Mouse (Mus musculus) brown adipose tissue, adult 24 weeks (tissue): ENCODE data around the gene Atp1a2. TPM values are rescaled to one million over a fixed set of nuclear protein-coding genes. Genes with fewer than 3 reads are reported as not detected.

ENCODE experiments used
- H3K27ac ChIP-seq: fragments of 200-500 bp; replicated peaks from 2 replicates; pipeline ENCODE4 v1.5.1; 2012; ENCODE audit warnings: low read depth, mild to moderate bottlenecking, low read length
- H3K4me1 ChIP-seq: fragments of 200-500 bp; 2 replicates; pipeline ENCODE4 v1.6.1; 2012; ENCODE audit warnings: low read length, mixed read lengths; ENCODE audit not compliant: control insufficient read depth, insufficient read depth, insufficient read length
- H3K4me3 ChIP-seq: fragments of 200-500 bp; 2 replicates; pipeline ENCODE4 v1.5.1; 2012; ENCODE audit warnings: low read depth, mild to moderate bottlenecking, low read length, moderate library complexity; ENCODE audit not compliant: insufficient read depth
- polyA plus RNA-seq: library from polyadenylated mRNA; stranded (reverse); fragments of >200 nt; gene quantifications from 2 replicates; pipeline ENCODE4 v1.2.4, GENCODE M21; 2012; ENCODE audit not compliant: missing spikeins, insufficient read depth, insufficient read length

Atp1a2 gene
- polyA plus RNA-seq, 1 experiment = 428 TPM

DNA sequence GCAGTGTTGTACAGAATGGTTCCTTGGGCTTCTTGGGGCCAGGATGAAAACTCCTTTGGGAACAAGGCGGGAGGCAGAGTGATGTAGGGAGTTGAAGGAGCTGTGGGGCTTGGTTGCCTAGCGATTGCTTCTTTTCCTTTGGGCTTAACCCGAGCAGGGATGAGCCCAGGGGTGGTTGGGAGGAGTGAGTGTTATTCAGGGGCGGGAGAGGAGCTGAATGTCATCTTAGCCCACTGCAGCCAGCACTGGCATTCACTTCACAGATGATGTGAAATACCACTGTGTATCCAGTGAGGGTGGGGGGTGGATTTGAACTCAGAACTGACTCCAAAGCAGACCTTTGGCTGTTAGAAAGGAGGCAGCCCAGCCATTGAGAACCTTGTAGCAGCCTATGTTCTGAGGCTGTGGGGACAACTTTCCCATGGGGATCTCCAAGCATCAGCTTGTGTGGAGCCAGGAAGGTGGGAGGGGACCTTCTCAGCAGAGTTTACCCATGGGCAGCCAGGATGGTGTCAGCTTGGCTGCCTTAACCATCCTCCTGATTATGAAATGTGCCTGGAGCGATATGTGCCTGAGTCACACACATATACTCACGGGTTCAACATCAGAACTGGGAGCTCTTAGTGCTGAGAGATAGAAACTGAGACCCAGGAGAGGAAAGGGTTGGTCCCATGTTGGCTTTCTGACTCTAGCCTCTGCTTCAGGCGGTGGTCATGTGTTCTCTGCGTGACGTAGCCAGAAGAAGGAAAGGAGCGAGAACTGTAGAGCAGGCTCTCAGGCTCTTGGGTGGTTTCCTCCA, 15.9 kb upstream of the Atp1a2 start:
- Histone ChIP-seq H3K4me1 (0 out of 2 replicates have a peak, but pooled peaks cover 7% of the 10 kb centered on the region), H3K4me3 (peak overlapping the region; percentile 7; the same call in 1 of the 2 replicates), H3K27ac (no peak overlapping the region)

DNA sequence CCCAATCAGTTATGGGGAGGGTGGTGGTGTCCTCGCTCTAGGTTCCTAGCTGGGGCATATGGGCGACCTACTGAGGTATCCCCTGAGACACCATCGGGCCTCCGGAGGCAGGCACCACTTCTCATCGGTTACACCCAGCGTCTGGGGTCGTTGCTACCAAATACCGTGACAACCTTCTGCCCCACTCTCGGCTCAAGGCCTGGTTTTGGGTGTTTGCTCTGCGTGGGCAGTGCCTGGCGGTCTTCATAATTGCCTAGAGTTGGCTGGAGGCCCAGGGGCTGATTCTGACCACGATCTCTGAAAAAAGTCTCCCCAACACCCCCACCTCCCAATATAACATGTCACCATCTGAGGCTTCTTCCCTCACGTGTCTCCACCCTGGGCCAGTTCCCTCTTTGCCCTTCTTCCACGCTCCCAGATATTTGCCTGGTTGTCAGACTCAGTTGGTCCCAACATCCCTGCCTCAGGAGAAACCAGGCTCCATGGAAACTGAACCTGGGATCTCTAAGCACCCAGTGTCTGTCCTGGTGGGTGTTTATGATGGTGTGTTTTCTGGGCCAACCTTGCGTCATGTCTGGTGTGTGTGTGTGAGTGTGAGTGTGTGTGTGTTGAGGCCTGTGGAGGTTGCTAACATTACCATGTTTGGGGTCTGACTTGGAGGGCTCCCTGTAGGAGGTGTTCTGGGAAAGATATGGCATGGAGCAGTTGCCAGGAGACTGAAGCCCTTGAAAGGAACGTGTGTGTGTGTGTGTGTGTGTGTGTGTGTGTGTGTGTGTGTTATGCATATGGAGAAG, 15.1 kb upstream of the Atp1a2 start:
- no peak overlapping the region for H3K27ac ChIP-seq
- H3K4me1 ChIP-seq = 0 out of 2 replicates have a peak, but pooled peaks cover 7% of the 10 kb centered on the region
- peak overlapping the region; percentile 72 for H3K4me3 ChIP-seq

DNA sequence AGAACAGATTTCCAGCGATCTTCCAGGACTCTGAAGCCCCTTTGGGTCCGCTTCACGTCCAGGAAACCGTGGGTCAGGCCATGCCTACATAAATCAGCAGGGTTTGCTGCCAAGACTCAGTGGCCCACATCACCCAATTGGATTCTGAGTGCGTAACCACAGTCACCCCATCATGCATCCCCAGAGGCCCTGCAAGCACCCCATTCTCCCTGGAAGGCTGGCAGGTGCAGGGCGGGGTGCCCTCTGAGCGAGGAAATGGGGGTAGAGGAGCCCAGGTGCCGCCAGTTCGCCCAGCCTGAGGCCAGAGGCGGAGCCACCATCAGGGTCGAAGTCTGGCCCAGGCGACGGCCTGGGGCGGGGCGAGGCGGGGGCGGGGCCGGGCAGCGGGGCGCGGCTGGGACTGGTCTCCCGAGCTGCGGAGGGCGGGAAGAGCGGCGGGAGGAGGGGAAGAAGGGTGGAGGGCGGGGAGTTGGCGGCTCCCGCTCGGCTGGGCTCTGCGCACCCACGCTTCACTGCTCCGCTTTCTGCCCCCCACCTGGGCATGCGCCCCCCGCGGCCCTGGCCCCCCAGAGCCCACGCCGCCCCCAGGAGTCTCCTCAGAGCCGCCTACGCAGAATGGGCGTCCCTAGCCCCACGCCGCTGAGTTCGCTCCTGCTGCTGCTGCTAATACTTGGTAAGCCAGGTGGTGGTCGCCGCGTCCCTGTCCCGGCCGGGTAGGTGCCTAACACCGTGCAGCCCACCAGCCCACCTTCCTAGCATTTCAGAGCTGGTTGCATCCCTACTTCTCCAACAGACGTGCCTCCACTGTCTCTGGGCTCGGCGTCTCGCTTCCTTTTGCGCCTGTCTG, 14.3 kb upstream of the Atp1a2 start:
- Histone ChIP-seq H3K4me1 (0 out of 2 replicates have a peak, but pooled peaks cover 7% of the 10 kb centered on the region), H3K27ac (peak overlapping the region; percentile 62), H3K4me3 (peak overlapping the region; percentile 72)

DNA sequence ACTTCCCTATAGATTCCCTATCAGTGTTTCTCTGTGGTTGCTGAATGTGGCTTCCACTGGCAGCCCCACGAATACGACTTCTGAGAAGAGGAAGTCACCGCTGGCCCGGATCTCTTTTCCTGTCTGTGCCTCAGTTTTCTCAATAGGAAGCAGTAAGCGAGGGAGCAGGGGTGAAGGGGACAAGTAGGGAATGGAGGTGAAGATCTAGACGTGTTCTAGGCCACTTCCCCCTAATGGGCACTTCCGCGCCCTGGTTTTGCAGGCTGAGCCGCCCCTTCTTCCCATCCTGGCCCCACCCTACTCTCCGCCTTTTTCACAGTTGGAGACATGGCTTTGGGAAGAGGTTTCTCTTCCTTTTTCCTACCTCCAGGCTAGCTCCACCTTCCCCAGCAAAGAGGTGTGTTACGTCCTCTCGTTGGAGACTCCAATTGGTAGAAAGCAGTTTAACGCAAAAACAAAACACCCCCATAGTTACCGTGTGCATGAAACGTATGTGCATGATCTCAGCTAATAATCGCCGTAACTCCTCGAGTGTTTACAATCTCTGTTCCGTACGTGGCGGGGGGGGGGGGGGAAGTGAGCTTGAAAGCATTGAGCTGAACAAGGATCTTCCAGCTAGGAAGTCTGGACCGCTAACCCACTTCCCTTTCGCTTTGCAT, 13.5 kb upstream of the Atp1a2 start:
- peak overlapping the region; percentile 58 for H3K4me3 ChIP-seq
- H3K4me1 ChIP-seq = 0 out of 2 replicates have a peak, but pooled peaks cover 7% of the 10 kb centered on the region
- peak overlapping the region; percentile 62 for H3K27ac ChIP-seq

DNA sequence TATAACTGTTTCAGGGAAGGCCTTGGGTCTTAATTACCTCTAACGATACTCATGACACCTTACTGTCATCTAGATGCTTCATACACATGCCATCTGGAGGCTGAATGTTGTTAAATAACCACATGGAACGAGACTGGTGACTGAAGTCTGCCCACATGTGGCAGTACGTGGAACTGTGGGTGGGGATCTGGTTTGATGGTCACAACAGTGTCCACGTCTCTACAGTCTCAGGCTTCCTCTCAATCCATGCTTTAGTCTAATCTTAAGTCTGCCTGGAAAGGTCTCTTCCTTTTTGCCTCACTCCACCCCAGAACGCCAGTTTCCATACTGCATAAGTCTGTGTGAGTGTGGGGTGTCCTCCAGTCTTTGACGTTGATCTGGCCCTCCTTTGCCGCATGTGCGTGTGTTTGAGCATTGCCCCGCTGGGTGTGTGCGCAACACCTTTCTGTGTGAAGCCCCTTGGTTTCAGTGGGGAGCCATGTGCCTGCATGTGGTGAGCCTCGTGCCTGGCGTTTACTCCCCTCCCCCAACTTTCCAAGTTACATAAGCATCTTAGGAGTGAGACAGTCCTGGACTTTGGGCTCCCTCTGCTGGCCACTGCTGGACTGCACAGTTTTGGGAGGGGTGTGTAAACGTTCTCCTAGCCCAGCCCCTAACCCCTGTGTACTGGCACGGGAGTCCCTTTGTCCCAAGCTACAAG, 12.0 kb upstream of the Atp1a2 start:
- Histone ChIP-seq H3K4me1 (0 out of 2 replicates have a peak, but pooled peaks cover 7% of the 10 kb centered on the region), H3K4me3 (peak overlapping the region; percentile 49), H3K27ac (peak overlapping the region; percentile 94)

DNA sequence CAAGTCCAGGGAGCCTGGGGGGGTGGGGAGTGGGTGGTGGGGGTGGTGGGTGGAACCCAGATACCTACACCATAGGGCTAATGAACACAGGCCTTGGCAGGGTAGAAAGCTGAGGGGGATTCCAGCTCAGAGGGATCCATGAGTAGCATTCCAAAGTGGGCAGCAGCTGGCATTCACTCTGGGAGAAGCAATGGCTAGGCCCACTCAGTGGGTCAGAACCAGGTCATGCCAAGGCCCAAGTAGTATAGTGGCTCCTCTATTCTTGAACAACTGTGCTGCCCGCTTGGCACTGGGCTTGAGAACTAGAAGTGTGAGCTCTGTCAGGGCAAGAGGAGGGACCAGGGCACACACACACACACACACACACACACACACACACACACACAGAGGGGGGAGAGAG, 10.5 kb upstream of the Atp1a2 start:
- Histone ChIP-seq H3K4me1 (0 out of 2 replicates have a peak, but pooled peaks cover 3% of the 10 kb centered on the region), H3K4me3 (no peak overlapping the region), H3K27ac (no peak overlapping the region)

DNA sequence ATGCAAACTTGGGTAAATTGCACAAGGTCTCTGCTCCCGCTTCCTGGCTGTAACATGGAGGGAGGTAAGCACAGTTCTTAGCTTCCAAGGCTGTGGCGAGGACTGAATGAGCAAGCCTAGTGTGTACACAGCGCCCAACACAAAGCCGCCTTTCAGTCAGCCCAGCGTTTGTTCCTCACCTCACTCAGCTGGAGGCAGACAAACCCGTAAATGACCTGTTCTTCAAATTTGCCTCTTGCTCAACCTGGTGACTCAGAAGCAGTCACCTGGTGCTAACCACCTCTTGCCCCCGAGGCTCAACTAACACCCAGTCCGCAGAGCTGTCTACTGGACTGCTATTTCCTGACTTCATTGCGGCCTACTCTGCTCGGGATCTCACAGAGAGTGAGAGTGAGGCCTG, 10.1 kb upstream of the Atp1a2 start:
- Histone ChIP-seq H3K4me3 (no peak overlapping the region), H3K27ac (no peak overlapping the region)

DNA sequence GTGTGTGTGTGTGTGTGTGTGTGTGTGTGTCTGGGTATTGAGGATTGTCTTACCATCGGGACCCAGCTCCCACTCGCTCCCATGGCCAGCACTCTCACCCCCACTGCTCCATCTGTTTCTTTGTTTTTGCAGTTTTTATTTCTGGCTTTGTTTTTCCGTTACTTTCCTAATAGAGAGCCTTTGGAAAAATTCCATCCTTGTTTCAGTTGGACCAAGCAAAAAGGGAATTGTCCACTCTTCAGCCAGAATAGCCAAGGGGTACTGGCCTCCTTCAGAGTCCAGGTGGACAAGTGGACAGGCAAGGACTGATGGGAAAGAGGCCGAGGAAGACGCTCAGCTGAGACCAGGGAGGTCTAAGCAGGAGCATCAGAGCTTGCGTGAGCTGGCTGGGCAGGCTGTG, 9.0 kb upstream of the Atp1a2 start:
- no peak overlapping the region for H3K27ac ChIP-seq
- 0 out of 2 replicates have a peak, but pooled peaks cover 2% of the 10 kb centered on the region for H3K4me1 ChIP-seq
- H3K4me3 ChIP-seq = no peak overlapping the region

More for the DNA sequence above, 10.1 kb upstream of the Atp1a2 start:
- 0 out of 2 replicates have a peak, but pooled peaks cover 5% of the 10 kb centered on the region for H3K4me1 ChIP-seq

DNA sequence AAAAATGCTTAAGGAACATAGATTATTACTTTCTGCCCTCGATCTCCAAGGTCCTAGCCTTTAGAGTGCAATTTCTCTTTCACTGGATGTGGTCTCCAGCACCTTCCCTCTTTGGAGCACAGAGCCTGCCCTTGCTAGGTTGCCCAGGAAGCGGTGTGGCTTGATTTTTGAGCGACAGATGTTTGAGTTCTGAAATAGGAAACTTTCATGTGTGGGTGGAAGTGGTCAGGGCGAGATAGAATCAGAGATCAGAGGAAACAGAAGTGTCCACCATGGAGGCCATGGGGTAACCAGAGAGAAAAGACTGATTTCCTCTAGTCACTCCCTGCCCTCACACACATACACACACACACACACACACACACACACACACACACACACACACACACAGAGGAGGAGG, 8.3 kb upstream of the Atp1a2 start:
- Histone ChIP-seq H3K4me3 (no peak overlapping the region), H3K27ac (no peak overlapping the region), H3K4me1 (0 out of 2 replicates have a peak, but pooled peaks cover 2% of the 10 kb centered on the region)

DNA sequence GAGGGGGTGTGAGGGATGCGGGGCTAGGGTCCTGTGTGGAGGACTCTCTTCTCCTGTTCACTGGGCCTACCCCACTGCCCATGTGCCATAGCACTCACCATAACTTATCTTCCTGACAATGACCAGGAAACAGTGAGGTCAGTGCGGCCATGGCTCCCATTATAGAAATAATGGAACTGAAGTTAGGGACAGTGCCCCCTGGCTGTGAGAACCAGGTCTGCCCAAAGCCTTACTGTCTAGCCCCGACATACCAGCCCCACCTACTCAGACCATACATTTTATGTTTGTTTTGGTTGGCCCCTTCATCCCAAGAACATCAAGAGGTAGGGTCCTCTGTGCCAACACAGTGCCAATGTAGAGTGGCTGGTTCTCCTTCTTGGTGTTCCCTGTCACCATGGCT, 7.8 kb upstream of the Atp1a2 start:
- Histone ChIP-seq H3K4me3 (no peak overlapping the region), H3K4me1 (peaks cover 7% of the 10 kb centered on the region; the same call in 1 of the 2 replicates), H3K27ac (no peak overlapping the region)

DNA sequence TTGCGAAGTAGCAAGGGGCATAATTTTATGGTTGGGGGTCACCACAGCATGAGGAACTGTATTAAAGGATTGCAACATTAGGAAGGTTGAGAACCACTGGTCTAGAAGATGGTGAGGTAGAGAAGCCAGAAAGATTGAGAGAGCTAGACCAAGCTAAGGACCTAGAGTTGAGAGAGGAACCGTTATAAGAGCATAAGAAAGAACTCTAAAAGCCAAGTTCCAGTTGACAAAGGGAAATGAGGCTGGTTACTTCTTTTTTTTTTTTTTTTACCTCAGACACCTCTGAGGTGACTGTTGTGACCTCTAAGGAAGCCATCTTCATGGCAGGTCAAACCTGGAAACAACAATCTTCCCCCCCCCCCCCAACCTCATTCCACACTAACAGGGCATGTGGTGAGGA, 7.3 kb upstream of the Atp1a2 start:
- H3K4me1 ChIP-seq = peaks cover 10% of the 10 kb centered on the region; the same call in 1 of the 2 replicates
- no peak overlapping the region for H3K27ac ChIP-seq
- H3K4me3 ChIP-seq = no peak overlapping the region

DNA sequence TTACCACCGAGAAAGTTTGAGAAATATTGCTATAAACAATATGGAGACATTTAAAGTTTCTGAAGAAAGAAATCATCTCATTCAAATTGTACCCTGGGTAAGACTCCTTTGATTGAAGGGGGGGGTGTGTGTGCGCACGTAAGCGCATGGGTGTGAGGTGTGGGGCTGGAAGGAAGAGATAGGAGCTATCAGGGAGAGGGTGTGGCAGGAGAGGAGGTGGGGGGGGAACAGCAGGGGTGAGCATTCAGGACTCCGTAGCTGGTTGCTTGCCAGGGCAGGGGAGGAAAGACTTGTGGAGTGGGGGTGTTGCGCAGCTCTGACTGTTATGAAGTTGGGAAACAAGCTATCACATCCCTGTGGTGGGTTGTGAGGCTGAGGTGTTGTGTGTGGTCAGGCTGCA, 6.6 kb upstream of the Atp1a2 start:
- peaks cover 10% of the 10 kb centered on the region; the same call in 1 of the 2 replicates for H3K4me1 ChIP-seq
- H3K27ac ChIP-seq = no peak overlapping the region

DNA sequence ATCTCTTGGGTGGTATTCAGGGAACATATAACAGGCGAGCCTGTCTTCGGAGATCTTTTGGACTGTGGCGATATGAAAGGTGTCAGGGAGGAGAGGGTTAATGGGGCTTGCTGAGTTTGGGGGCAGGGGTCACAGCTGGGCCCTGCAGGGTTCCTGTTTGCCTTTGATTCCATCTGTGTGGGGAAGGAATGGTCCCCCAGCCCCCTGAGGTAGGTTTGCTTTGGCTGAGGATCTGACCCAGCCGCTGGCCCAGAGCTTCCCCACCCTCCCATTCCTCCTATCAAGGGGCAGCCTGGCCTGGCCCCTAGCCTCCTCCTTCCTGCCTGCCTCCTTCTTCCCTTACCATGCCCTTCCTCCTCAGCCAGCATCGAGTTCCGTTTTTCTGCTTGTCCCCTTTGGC, 5.0 kb upstream of the Atp1a2 start:
- Histone ChIP-seq H3K4me1 (peaks cover 13% of the 10 kb centered on the region), H3K4me3 (no peak overlapping the region), H3K27ac (peak overlapping the region; percentile 87)

More for the DNA sequence above, 6.6 kb upstream of the Atp1a2 start:
- no peak overlapping the region for H3K4me3 ChIP-seq

DNA sequence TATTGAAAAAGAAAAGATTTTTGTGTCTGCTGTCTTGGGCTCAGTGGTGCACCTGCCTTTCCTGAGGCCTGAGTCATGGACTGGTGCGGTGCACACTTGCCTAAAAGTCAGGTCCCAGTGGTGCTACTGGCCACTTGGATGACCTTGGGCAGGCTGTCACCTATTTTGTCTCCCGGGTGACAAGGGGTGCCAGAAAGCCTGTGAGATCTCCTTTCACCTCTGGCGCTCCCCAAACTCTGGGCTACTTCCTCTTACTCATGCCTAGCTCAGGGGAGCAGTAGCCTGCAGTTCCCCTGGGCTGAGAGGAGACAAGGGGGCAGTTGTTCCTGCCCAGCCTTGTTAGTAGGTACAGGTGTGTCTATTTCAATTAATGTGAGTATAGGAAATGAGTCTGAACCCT, 4.4 kb upstream of the Atp1a2 start:
- no peak overlapping the region for H3K4me3 ChIP-seq
- peak overlapping the region; percentile 87 for H3K27ac ChIP-seq
- peaks cover 13% of the 10 kb centered on the region for H3K4me1 ChIP-seq
